Mouse (Mus musculus) left cerebral cortex, adult 2 months (tissue): ENCODE measurements around the gene Hipk2. TPM values are rescaled to one million over a fixed set of nuclear protein-coding genes. Genes with fewer than 3 reads are reported as not detected.
A peak's percentile ranks its signal among the peaks of the same experiment; 100 is the strongest.

Experiments
- DNase-seq, 2 experiments: peaks; one replicate each; pipeline ENCODE4 v3.0.0; 2021 to 2022; ENCODE audit warnings: low spot score in 2 of 2, mixed read lengths in 1 of 2; ENCODE audit errors: extremely low spot score in 1 of 2
- H3K27ac ChIP-seq: fragments of 200-600 bp; 2 replicates; pipeline ENCODE4 v1.8.1; 2022
- H3K4me3 ChIP-seq: fragments of 200-600 bp; 2 replicates; pipeline ENCODE4 v1.8.1; 2022
- CTCF ChIP-seq: fragments of 200-600 bp; IDR thresholded peaks from 2 replicates; pipeline ENCODE4 v1.8.1; 2022; ENCODE audit warnings: antibody characterized with exemption, mild to moderate bottlenecking, moderate library complexity
- intact Hi-C: fragments of 180-260 bp; cut with DNase I; formaldehyde crosslinking; loops from one replicate; pipeline ENCODE4 v1.15.1; 2025
- total RNA-seq, 2 experiments: library from RNA; stranded (reverse); gene quantifications; 2 replicates each; pipeline ENCODE4 v1.2.3; 2021

The Hipk2 gene
- total RNA-seq, 2 experiments from 2014 or later: 54.7 to 61.3 TPM

DNA sequence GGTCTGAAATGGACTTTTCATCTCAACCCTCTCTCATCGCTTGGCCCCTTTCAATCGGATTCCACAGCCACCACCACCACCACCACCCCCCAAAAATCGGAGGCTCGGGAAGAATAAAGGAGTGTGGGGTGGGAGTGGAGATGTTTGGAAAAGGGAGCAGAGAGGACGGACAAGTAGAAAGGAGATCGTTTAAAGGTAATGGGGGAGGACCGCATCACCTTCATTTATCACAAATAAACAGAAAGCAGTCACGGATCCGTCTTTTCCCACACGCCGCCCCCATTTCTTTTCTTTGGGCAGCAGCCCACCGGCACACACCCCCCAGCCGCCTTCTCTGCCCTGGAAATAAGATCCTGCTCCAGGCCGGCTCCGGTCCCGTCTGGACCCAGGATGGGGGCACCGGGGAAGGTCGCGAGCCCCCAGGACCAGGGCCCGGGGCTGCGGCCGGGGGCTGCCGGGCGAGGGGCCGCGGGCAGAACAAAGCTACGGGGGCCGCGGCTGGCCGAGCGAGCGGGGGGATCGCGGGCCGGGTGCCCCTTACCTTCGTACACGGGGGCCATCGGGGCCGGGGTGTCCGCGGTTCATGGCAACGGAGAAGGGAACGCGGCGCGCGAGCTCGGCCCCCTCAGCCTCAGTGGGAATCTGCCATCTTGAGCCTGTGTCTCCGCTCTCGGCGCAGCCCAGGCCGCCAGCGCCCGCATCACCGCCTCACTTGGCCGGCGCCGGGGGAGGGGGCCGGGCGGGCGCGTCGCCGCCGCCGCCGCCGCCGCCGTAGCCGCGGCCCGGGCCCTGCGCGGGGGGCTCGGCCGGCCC, 501 bp downstream of the Hipk2 start, which contains the start of gene Tbxas1:
TSS of gene Tbxas1 (plus strand) at position 147 of the 813 bp plus-strand sequence.
- intact Hi-C loops: loop anchor here (1.0 to 10.0 kb wide), 3 partner anchors 36 to 191 kb away; no protein-coding TSS in a partner anchor
- peak; percentile 47 to 49 for DNase-seq
- Histone ChIP-seq H3K4me3 (peak within 1 kb of the TSS; percentile 96), H3K27ac (peak within 1 kb of the TSS; percentile 93)
- no peak for TF ChIP-seq CTCF

DNA sequence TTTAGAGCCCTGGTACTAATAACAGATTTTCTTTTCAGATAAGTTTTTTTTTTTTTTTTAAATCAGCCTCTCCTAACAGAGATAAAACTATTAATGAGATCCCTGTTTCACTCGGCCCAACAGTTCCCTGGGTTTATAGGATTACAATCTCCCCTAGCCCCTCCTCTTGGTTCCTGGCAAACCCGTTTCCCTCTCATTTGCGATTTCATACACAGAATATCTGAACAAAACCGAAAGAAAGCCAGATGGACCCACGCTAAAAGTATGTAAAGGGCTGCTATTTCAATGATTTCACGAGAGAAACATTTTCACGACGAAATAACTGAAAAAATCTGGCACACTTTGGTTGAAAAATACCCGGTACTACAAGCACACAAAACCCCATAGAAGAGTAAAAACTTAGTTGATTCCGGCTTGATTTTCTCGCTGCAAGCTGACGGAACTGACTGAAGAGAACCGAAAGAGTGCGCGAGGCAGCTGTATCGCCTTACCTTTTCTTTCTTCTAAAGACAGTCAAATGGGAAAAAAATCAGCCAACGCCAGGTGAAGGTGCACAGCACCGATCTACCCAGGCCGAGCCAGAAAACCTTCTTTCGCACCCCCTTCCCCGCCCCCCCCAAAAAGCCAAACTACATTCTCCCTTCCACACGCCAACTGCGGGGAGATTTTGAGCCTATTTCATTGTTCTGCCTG, 1.3 kb downstream of the Hipk2 start:
- peak overlapping the region; percentile 96 for H3K4me3 ChIP-seq
- intact Hi-C loops: loop anchor here (2.0 to 10.0 kb wide), 3 partner anchors 57 to 192 kb away; no protein-coding TSS in a partner anchor
- H3K27ac ChIP-seq: peak overlapping the region; percentile 93
- TF ChIP-seq CTCF: no peak
- DNase-seq: no peak

DNA sequence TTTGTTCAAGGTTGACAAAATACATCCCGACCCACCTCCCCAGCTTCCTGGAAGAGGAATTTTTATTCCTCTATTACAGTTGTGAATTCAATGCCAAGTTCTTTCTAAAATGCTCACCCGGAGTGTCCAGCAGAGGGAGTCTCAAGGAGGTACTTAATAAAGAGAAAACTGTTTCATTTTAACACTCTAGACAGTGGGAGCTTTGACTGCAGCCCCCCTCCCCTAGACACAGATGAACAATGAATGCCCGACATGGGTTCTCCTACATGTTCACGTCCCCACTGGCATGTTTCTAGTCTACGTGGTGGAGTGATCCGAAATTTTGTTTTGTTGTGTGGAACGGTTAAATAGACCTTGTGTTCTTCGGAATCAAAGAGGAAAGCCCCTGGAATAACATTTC, 1.9 kb downstream of the Hipk2 start:
- intact Hi-C loops: loop anchor here (2.0 to 10.0 kb wide), 3 partner anchors 57 to 193 kb away; no protein-coding TSS in a partner anchor
- peak; percentile 30 to 57 for DNase-seq
- peak overlapping the region; percentile 93 for H3K27ac ChIP-seq
- peak; percentile 77 for TF ChIP-seq CTCF
- peak overlapping the region; percentile 96 for H3K4me3 ChIP-seq

GRCm38 (mm10) chr6:38873316-38873715, 2.6 kb downstream of the Hipk2 start:
- intact Hi-C loops: loop anchor here (5.0 to 10.0 kb wide), 2 partner anchors 56 to 139 kb away; no protein-coding TSS in a partner anchor
- no peak overlapping the region for H3K4me3 ChIP-seq
- no peak overlapping the region for H3K27ac ChIP-seq
- TF ChIP-seq CTCF: no peak
- no peak for DNase-seq

GRCm38 (mm10) chr6:38871051-38871450, 4.9 kb downstream of the Hipk2 start:
- no peak for TF ChIP-seq CTCF
- DNase-seq: no peak
- intact Hi-C loops: loop anchor here (5.0 to 10.0 kb wide), 2 partner anchors 54 to 136 kb away; no protein-coding TSS in a partner anchor
- H3K4me3 ChIP-seq: no peak overlapping the region
- H3K27ac ChIP-seq: no peak overlapping the region

DNA sequence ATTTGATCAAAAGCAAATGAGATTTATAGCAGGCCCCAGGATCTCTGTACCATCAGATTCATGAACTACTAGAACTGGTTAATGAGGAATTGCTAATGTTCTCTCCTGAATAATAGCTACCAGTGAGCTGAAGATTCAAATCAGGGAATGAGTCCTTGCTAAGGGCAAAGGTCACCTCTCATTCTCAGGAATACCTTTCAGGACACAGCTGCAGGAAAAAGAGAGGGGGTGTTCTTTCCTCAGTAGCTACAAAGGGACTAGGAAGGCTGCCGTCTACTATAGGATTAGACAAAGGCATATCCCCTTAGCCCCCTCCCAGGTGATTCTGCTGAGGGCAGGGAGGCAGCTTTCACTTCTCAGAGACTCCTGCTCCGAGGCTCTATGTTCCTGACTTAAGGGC, 5.9 kb downstream of the Hipk2 start:
- no peak overlapping the region for H3K27ac ChIP-seq
- DNase-seq: no peak
- intact Hi-C loops: loop anchor here (5.0 to 10.0 kb wide), 2 partner anchors 53 to 135 kb away; no protein-coding TSS in a partner anchor
- TF ChIP-seq CTCF: no peak
- H3K4me3 ChIP-seq: no peak overlapping the region

- Histone ChIP-seq H3K27ac (no peak overlapping the region), H3K4me3 (no peak overlapping the region)
- no peak for TF ChIP-seq CTCF
- intact Hi-C loops: no loop called here
- DNase-seq: no peak
Observed at GRCm38 (mm10) chr6:38868974-38869373, 7.0 kb downstream of the Hipk2 start.

DNA sequence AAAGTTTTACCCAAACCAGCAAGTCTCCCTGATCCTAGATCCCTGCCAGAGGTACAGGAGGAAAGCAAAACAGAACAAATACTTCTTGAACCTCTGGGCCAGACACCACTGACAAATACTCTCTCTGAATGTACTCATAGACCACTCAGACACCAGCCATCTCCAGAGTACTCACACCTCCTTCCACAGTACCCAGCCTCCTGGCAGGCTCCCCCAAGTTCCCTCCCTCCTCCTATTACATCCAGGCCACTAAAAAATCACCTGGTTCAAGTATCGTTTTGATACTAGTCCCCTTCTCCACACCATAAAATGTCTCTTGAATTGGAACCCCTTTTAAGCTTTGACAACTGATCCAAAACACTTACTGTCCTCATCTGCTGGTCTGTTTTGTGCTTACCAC, 8.7 kb downstream of the Hipk2 start:
- intact Hi-C loops: no loop called here
- TF ChIP-seq CTCF: no peak
- no peak overlapping the region for H3K4me3 ChIP-seq

DNA sequence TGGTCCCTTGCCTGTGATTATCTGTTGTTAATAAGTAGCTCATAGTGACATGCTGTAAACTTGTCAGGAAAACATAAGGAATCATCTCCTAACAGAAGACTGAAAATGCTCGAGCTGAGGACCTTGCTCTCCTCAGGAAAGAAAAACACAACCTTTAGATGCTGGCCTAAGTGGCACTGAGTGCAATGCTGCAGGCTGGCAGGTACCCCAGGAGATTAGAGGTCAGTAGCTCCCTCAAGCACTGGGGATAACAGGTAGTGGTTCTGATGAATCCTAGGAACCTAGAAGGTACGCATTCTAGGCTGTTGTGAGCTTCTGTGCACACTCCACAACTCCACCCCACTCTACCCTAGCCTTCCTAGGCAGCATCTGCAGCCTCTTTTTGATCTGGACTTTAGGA, 9.2 kb downstream of the Hipk2 start:
- intact Hi-C loops: no loop called here
- no peak for DNase-seq
- Histone ChIP-seq H3K27ac (no peak overlapping the region), H3K4me3 (no peak overlapping the region)
- no peak for TF ChIP-seq CTCF

More for the DNA sequence above, 8.7 kb downstream of the Hipk2 start:
- no peak for DNase-seq
- H3K27ac ChIP-seq: no peak overlapping the region

GRCm38 (mm10) chr6:38866357-38866756, 9.6 kb downstream of the Hipk2 start:
- DNase-seq: no peak
- TF ChIP-seq CTCF: no peak
- intact Hi-C loops: no loop called here
- H3K4me3 ChIP-seq: no peak overlapping the region
- no peak overlapping the region for H3K27ac ChIP-seq

DNA sequence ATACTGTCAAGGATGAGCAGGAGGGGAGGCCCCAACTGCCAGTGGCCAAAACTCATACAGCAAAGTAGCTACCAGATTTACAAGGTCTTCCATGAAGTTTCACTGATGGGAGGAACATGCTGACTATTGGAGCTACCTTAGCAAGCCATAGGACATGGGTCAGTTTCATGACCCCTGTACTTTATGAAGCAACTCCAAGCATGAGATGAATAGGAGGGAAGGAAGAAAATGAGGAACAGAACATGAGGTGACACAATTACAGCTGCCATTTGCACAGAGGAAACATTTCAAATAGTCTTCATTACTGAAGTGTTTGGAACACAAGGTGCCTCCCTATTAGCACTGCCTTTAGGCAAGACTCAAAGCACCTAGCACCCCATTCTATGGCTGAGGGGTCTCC, 10.2 kb downstream of the Hipk2 start:
- no peak for TF ChIP-seq CTCF
- DNase-seq: no peak
- Histone ChIP-seq H3K4me3 (no peak overlapping the region), H3K27ac (no peak overlapping the region)
- intact Hi-C loops: no loop called here

DNA sequence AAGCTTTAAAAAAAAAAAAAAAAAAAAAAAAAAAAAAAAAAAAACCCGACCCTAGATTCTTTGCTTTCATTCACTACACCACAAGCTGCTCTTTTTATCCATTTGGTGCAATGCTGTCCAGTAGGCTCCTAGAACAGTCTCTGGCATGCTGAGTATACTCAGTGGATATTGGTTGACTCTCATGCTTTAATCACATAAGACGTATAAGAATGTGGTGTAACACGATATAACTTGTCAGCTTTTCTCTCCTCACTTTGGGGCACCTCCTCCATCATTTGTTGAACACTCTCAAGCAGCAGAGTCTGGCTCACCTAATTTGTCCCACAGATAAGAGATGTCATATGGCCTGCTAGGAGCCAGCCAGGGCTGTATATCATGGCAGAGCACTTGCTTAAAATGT, 12.4 kb downstream of the Hipk2 start:
- intact Hi-C loops: no loop called here
- Histone ChIP-seq H3K27ac (no peak overlapping the region), H3K4me3 (no peak overlapping the region)
- no peak for TF ChIP-seq CTCF
- DNase-seq: no peak
